Mouse (Mus musculus) ES-Bruce4 (cell line): ENCODE results near the gene Ptprs.

Experiments
- CTCF ChIP-seq: IDR thresholded peaks from one replicate; pipeline ENCODE4 v1.8.1; 2011; ENCODE audit warnings: low read depth, low read length
- EP300 ChIP-seq: IDR thresholded peaks from 2 replicates; pipeline ENCODE4 v1.6.1; 2011; ENCODE audit warnings: low read depth, low read length; ENCODE audit not compliant: insufficient read depth
- POLR2A ChIP-seq: IDR thresholded peaks from one replicate; pipeline ENCODE4 v1.8.1; 2011; ENCODE audit warnings: low read length; ENCODE audit not compliant: insufficient read depth

GRCm38 (mm10) chr17:56453251-56453650, 23.0 kb downstream of the Ptprs start:
- TF ChIP-seq CTCF (no peak), POLR2A (no peak), EP300 (no peak)
